Mouse (Mus musculus): Measurements from ENCODE around the gene Gigyf1. TPM values are rescaled to one million over a fixed set of nuclear protein-coding genes. Genes with fewer than 3 reads are reported as not detected.
A peak's percentile ranks its signal among the peaks of the same experiment; 100 is the strongest.

Gigyf1 gene
- polyA plus RNA-seq, 1 experiment from 2014 or later: 8.9 TPM

DNA sequence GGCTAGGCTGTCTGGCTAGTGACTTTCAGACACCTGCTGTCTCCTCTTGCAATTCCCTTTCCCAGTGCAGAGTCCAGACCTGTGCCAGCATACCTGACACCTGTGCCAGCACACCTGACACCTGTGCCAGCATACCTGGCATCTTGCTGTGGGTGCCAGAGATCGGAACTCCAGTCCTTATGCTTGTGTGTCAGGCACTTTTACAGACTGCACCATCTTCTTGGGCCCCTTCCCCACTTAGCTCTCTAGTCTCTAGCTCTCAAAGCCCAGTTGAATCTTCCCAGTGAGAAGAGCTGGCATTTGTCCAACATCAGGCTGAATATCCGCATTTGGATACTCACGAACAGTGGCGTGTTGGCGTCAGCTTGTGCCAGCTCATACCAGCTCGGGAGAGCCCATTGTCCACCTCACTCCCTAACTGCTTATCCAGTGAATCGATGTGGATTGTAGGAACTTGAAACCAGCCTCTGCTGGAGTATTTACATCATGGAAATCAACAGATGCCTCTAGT, 21.0 kb downstream of the Gigyf1 start:
- Histone ChIP-seq H3K4me2 (ENCODE audit: low read depth, low read length) (0 out of 2 replicates have a peak overlapping the region, but pooled peaks have one; percentile 6), H3K9me3 (replicated peaks; ENCODE audit: control insufficient read depth, low read length) (no peaks in the 10 kb centered on the region), H3K4me1 (ENCODE audit: control insufficient read depth, insufficient read depth, low read length) (peaks cover 3% of the 10 kb centered on the region; the same call in 1 of the 2 replicates), H3K36me3 (ENCODE audit: control insufficient read depth, insufficient read depth) (no peaks in the 10 kb centered on the region), H3K27me3 (ENCODE audit: control insufficient read depth, insufficient read depth, low read length) (no peaks in the 10 kb centered on the region), H3K4me3 (ENCODE audit: low read length) (no peak overlapping the region), H3K27ac (ENCODE audit: low read length) (no peak overlapping the region), H3K9ac (ENCODE audit: low read length) (no peak overlapping the region)
- no peak; the same call in 1 of the 2 replicates for ATAC-seq (replicated peaks; ENCODE audit: extremely low read depth, insufficient read depth, low FRiP score)
- 28% methylated on average over 7 of the region's 7 CpGs for WGBS

- 68% methylated on average over 6 of the region's 6 CpGs for WGBS
- Histone ChIP-seq H3K9ac (ENCODE audit: low read length) (no peak overlapping the region), H3K36me3 (ENCODE audit: control insufficient read depth, insufficient read depth) (no peaks in the 10 kb centered on the region), H3K4me2 (ENCODE audit: low read depth, low read length) (no peak overlapping the region), H3K27ac (ENCODE audit: low read length) (no peak overlapping the region), H3K4me1 (ENCODE audit: control insufficient read depth, insufficient read depth, low read length) (peaks cover 3% of the 10 kb centered on the region; the same call in 1 of the 2 replicates), H3K4me3 (ENCODE audit: low read length) (no peak overlapping the region), H3K27me3 (ENCODE audit: control insufficient read depth, insufficient read depth, low read length) (no peaks in the 10 kb centered on the region), H3K9me3 (replicated peaks; ENCODE audit: control insufficient read depth, low read length) (no peaks in the 10 kb centered on the region)
- no peak for ATAC-seq (replicated peaks; ENCODE audit: extremely low read depth, insufficient read depth, low FRiP score)
Measured at GRCm38 (mm10) chr5:137540991-137541390, 22.6 kb downstream of the Gigyf1 start.

GRCm38 (mm10) chr5:137541768-137542540, 23.6 kb downstream of the Gigyf1 start:
- Histone ChIP-seq H3K9ac (ENCODE audit: low read length) (no peak overlapping the region), H3K27me3 (ENCODE audit: control insufficient read depth, insufficient read depth, low read length) (no peaks in the 10 kb centered on the region), H3K4me2 (ENCODE audit: low read depth, low read length) (no peak overlapping the region), H3K9me3 (replicated peaks; ENCODE audit: control insufficient read depth, low read length) (no peaks in the 10 kb centered on the region), H3K4me3 (ENCODE audit: low read length) (no peak overlapping the region), H3K36me3 (ENCODE audit: control insufficient read depth, insufficient read depth) (no peaks in the 10 kb centered on the region), H3K27ac (ENCODE audit: low read length) (no peak overlapping the region), H3K4me1 (ENCODE audit: control insufficient read depth, insufficient read depth, low read length) (peaks cover 3% of the 10 kb centered on the region; the same call in 1 of the 2 replicates)
- WGBS: 64% methylated on average over 5 of the region's 5 CpGs
- no peak for ATAC-seq (replicated peaks; ENCODE audit: extremely low read depth, insufficient read depth, low FRiP score)

- ATAC-seq (replicated peaks; ENCODE audit: extremely low read depth, insufficient read depth, low FRiP score): no peak
- no peaks in the 10 kb centered on the region for H3K27me3 ChIP-seq (ENCODE audit: control insufficient read depth, insufficient read depth, low read length)
- H3K36me3 ChIP-seq (ENCODE audit: control insufficient read depth, insufficient read depth): no peaks in the 10 kb centered on the region
- WGBS: 61% methylated on average over 6 of the region's 6 CpGs
- H3K4me3 ChIP-seq (ENCODE audit: low read length): no peak overlapping the region
- H3K9ac ChIP-seq (ENCODE audit: low read length): no peak overlapping the region
- no peak overlapping the region for H3K4me2 ChIP-seq (ENCODE audit: low read depth, low read length)
- H3K27ac ChIP-seq (ENCODE audit: low read length): no peak overlapping the region
- H3K4me1 ChIP-seq (ENCODE audit: control insufficient read depth, insufficient read depth, low read length): no peaks in the 10 kb centered on the region
- no peaks in the 10 kb centered on the region for H3K9me3 ChIP-seq (replicated peaks; ENCODE audit: control insufficient read depth, low read length)
Measured at GRCm38 (mm10) chr5:137544926-137545325, 26.6 kb downstream of the Gigyf1 start.

DNA sequence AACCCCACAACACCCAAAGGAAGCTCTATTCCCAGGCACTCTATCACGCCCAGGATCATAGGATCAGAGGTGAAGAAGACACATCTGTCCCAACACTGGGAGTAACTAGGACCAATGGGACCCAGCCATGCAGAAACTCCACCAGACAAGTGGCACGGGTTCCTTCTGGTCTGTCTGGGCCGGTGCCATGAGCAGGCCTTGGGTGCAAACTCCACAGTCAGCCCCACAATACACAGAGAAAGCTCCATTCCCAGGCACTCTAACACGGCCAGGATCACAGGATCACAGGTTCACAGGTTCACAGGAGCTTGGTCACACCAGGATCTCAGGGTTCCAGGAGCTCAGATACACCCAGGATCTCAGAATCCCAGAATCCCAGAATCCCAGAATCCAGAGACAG, 27.2 kb downstream of the Gigyf1 start:
- 67% methylated on average over 4 of the region's 4 CpGs for WGBS
- no peak overlapping the region for H3K4me3 ChIP-seq (ENCODE audit: low read length)
- no peaks in the 10 kb centered on the region for H3K27me3 ChIP-seq (ENCODE audit: control insufficient read depth, insufficient read depth, low read length)
- H3K36me3 ChIP-seq (ENCODE audit: control insufficient read depth, insufficient read depth): no peaks in the 10 kb centered on the region
- no peaks in the 10 kb centered on the region for H3K9me3 ChIP-seq (replicated peaks; ENCODE audit: control insufficient read depth, low read length)
- no peaks in the 10 kb centered on the region for H3K4me1 ChIP-seq (ENCODE audit: control insufficient read depth, insufficient read depth, low read length)
- H3K4me2 ChIP-seq (ENCODE audit: low read depth, low read length): no peak overlapping the region
- no peak for ATAC-seq (replicated peaks; ENCODE audit: extremely low read depth, insufficient read depth, low FRiP score)
- no peak overlapping the region for H3K9ac ChIP-seq (ENCODE audit: low read length)
- no peak overlapping the region for H3K27ac ChIP-seq (ENCODE audit: low read length)

- ATAC-seq (replicated peaks; ENCODE audit: extremely low read depth, insufficient read depth, low FRiP score): no peak
- no peak overlapping the region for H3K4me3 ChIP-seq (ENCODE audit: low read length)
- no peaks in the 10 kb centered on the region for H3K36me3 ChIP-seq (ENCODE audit: control insufficient read depth, insufficient read depth)
- no peak overlapping the region for H3K9ac ChIP-seq (ENCODE audit: low read length)
- H3K9me3 ChIP-seq (replicated peaks; ENCODE audit: control insufficient read depth, low read length): no peaks in the 10 kb centered on the region
- no peak overlapping the region for H3K27ac ChIP-seq (ENCODE audit: low read length)
- H3K4me1 ChIP-seq (ENCODE audit: control insufficient read depth, insufficient read depth, low read length): no peaks in the 10 kb centered on the region
- no peak overlapping the region for H3K4me2 ChIP-seq (ENCODE audit: low read depth, low read length)
- WGBS: 61% methylated on average over 2 of the region's 2 CpGs
- H3K27me3 ChIP-seq (ENCODE audit: control insufficient read depth, insufficient read depth, low read length): peaks cover 14% of the 10 kb centered on the region
Measured at GRCm38 (mm10) chr5:137549840-137550239, 31.5 kb downstream of the Gigyf1 start.

GRCm38 (mm10) chr5:137551119-137551518, 32.8 kb downstream of the Gigyf1 start:
- no peaks in the 10 kb centered on the region for H3K4me1 ChIP-seq (ENCODE audit: control insufficient read depth, insufficient read depth, low read length)
- 65% methylated on average over 5 of the region's 5 CpGs for WGBS
- no peak overlapping the region for H3K9ac ChIP-seq (ENCODE audit: low read length)
- no peak for ATAC-seq (replicated peaks; ENCODE audit: extremely low read depth, insufficient read depth, low FRiP score)
- H3K27ac ChIP-seq (ENCODE audit: low read length): no peak overlapping the region
- H3K4me2 ChIP-seq (ENCODE audit: low read depth, low read length): no peak overlapping the region
- no peaks in the 10 kb centered on the region for H3K36me3 ChIP-seq (ENCODE audit: control insufficient read depth, insufficient read depth)
- no peaks in the 10 kb centered on the region for H3K9me3 ChIP-seq (replicated peaks; ENCODE audit: control insufficient read depth, low read length)
- H3K27me3 ChIP-seq (ENCODE audit: control insufficient read depth, insufficient read depth, low read length): peaks cover 14% of the 10 kb centered on the region
- H3K4me3 ChIP-seq (ENCODE audit: low read length): no peak overlapping the region

- H3K4me2 ChIP-seq (ENCODE audit: low read depth, low read length): peak overlapping the region; percentile 22; the same call in 1 of the 2 replicates
- ATAC-seq (replicated peaks; ENCODE audit: extremely low read depth, insufficient read depth, low FRiP score): no peak
Measured at GRCm38 (mm10) chr5:137553000-137553399, 34.7 kb downstream of the Gigyf1 start.

GRCm38 (mm10) chr5:137553411-137553837, 35.1 kb downstream of the Gigyf1 start, which contains the start of gene Actl6b:
TSS of gene Actl6b (plus strand) at chr5:137553517.
- Histone ChIP-seq H3K9ac (ENCODE audit: low read length) (no peak within 1 kb of the TSS), H3K4me2 (ENCODE audit: low read depth, low read length) (peak within 1 kb of the TSS; percentile 22; the same call in 1 of the 2 replicates), H3K4me1 (ENCODE audit: control insufficient read depth, insufficient read depth, low read length) (no peaks in the 10 kb centered on the region), H3K27me3 (ENCODE audit: control insufficient read depth, insufficient read depth, low read length) (peaks cover 14% of the 10 kb centered on the region), H3K27ac (ENCODE audit: low read length) (no peak within 1 kb of the TSS), H3K4me3 (ENCODE audit: low read length) (peak within 1 kb of the TSS; percentile 4; the same call in 1 of the 2 replicates), H3K36me3 (ENCODE audit: control insufficient read depth, insufficient read depth) (no peaks in the 10 kb centered on the region), H3K9me3 (replicated peaks; ENCODE audit: control insufficient read depth, low read length) (no peaks in the 10 kb centered on the region)
- 1% methylated on average over 37 of the region's 37 CpGs for WGBS
- peak; percentile 49; the same call in 1 of the 2 replicates for ATAC-seq (replicated peaks; ENCODE audit: extremely low read depth, insufficient read depth, low FRiP score)

More at GRCm38 (mm10) chr5:137553000-137553399, 34.7 kb downstream of the Gigyf1 start:
- no peak overlapping the region for H3K27ac ChIP-seq (ENCODE audit: low read length)
- peak overlapping the region; percentile 4; the same call in 1 of the 2 replicates for H3K4me3 ChIP-seq (ENCODE audit: low read length)
- peaks cover 14% of the 10 kb centered on the region for H3K27me3 ChIP-seq (ENCODE audit: control insufficient read depth, insufficient read depth, low read length)
- no peaks in the 10 kb centered on the region for H3K4me1 ChIP-seq (ENCODE audit: control insufficient read depth, insufficient read depth, low read length)
- no peak overlapping the region for H3K9ac ChIP-seq (ENCODE audit: low read length)
- no peaks in the 10 kb centered on the region for H3K36me3 ChIP-seq (ENCODE audit: control insufficient read depth, insufficient read depth)
- 27% methylated on average over 6 of the region's 6 CpGs for WGBS
- no peaks in the 10 kb centered on the region for H3K9me3 ChIP-seq (replicated peaks; ENCODE audit: control insufficient read depth, low read length)
